Mouse (Mus musculus): ENCODE measurements around the gene Dcun1d5.
"Not testable (repeated sequence)": the region's sequence is repeated elsewhere in the genome, so short reads cannot be mapped to it uniquely, and the experiment has no call there.

Dcun1d5 gene

DNA sequence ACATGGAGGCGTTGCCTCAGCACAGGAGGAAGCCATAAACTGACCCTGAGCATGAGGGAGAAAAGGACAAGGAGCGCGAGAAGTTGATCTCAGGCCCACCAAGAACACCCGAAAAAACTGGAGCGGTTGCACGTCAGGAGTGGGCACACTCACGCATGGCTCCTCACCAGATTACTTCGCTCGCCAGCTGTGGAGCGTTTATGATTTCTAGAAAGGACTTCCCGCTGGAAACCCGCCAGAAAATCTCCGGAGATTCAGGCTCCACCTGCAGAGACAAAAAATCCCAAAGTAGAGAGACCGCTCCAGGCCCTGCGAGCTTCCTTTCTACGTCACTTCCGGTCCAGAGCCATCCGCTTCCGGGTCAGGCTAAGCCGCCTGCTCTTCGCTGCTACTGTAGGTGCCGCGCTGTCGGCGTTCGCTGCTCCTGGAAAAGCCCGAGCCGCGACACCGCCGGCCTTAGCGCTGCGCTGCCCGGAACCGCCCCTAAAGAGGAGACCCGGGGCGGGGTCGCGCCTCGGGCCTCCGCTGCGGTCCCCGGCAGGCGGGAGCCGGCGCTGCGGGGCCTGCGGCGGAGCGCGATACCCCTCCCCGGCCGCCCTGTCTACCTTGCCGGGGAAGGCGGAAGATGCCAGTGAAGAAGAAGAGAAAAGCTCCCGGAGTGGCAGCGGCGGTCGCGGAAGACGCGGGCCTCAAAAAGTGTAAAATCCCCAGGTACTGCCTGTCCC lies at the start of gene Dcun1d5, which contains the start of gene Dync2h1:
Dcun1d5 (plus strand) TSS at position 349 of the 725 bp plus-strand sequence.
Dync2h1 (minus strand) TSS at position 275 of the 725 bp plus-strand sequence.
- peak; percentile 89 for DNase-seq (ENCODE audit: low spot score)

DNA sequence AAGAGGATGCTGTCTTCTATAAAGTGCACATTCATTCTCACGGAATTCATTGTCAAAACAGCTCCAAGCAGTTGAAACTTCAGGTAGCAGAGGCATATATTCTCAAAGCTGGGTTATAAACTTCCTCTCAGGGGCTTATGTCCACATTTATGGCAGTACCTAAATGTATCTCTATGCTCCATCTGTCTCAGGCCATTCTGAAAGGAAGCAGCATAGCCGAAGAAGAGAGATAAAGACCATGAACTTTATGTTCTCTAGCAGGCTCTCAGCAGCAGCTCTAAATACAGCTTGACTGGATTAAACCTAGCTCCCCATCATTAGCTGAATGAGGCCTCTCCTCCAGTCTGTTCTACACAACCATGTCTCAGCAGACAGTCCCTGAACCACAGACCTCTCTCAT lies 29.9 kb upstream of the Dcun1d5 start:
- no peak for DNase-seq (ENCODE audit: low spot score)

DNA sequence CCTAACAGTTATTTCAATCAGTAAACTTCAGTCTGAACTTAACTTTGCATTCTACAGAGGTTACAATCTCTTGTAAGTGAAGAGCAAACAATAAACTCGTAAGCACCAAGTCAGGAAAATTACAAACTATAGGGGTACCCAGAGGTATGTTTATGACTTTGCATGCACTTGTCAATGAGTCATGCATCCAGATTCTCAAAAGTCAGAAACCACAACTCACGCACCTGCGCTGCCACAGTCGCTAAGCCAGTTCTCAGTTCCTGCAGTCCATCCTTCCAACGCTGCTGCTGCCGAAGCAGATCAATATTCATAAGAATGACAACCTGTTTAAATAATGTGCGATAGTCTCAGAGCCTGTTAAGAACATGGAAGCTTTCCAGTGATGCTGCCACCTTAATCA lies 25.7 kb upstream of the Dcun1d5 start:
- no peak for DNase-seq (ENCODE audit: low spot score)

DNA sequence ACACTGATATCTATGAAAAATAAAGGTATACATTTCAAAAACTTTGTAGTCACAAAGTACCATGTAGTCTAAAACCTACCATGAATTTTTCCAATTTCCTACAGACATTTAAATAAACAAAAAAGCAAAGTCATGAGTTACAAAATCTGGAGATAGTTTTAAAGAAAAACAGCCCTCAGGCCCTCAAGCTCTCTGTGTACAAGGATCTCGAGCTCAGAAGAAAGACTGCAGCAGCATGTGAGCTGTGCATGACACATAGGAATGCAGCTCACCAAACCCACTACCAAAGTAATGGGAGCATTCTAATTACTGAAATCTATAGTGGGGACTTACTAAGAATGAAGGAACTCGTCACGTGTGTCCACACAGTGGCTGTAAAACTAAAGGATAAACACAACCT lies 24.6 kb upstream of the Dcun1d5 start:
- no peak for DNase-seq (ENCODE audit: low spot score)

DNA sequence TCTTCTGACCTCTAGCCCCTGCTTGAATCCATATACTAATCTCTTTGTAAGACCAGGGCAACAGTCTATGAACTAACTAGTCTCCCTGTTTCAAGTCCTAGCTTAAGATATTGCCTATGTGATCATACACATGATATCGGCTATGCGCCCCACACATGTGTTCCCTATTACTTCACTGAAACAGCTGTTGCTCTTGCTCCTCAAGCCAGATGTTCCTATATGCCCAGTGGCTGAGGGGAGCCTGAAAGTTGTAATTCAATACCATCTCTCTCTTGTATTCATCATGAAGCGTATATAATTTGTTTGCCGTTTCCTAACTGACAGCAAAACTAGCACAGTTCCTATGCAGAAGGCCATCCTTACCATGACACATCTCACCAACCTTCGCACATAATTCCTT lies 23.6 kb upstream of the Dcun1d5 start:
- DNase-seq (ENCODE audit: low spot score) = no peak

DNA sequence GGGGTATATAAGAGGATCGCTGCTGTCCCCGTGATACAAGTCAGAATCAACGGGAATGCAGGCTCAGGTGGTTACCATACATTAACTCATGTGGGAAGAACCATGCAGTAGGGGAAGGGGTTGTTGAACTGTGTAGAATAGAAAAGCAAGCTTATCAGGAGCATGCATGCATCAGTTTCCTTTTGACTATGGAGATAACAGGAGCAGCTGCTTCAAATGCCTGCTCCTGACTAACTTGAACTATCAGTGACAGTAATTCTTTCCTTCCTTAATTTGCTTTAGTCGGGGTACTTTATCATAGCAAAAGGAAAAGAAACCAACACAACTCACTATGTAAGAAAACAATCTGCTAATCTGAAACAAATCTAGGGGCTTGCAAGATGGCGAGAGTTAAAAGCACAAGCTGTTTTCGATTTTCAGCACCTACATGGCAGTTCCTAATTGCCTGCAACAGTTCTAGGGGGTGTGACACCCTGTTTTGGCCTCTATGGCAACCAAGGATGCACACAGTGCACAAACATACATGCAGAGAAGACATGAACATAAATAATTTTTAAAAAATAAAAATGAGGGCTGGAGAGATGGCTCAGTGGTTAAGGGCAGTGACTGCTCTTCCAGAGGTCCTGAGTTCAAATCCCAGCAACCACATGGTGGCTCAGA lies 16.9 kb upstream of the Dcun1d5 start:
- no peak for DNase-seq (ENCODE audit: low spot score)

DNA sequence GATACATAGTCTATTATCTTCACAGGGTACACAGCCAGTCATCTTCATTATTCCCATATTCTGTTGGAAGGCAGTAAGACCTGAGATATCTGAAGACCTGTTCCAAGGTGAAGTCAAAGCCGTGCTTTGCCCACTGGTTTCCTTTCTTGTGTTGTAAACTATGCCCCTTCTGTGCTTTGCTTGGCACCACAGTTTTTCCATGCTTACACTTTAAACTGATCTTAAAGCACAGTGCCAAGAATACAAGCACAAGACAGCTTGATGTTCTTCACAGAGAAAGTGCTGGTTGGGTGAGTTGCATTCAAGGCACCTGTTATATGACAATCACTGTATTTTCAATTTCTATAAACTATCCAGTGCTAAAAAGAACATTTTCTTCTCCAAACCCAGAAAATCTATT lies 10.6 kb upstream of the Dcun1d5 start:
- DNase-seq (ENCODE audit: low spot score) = no peak

DNA sequence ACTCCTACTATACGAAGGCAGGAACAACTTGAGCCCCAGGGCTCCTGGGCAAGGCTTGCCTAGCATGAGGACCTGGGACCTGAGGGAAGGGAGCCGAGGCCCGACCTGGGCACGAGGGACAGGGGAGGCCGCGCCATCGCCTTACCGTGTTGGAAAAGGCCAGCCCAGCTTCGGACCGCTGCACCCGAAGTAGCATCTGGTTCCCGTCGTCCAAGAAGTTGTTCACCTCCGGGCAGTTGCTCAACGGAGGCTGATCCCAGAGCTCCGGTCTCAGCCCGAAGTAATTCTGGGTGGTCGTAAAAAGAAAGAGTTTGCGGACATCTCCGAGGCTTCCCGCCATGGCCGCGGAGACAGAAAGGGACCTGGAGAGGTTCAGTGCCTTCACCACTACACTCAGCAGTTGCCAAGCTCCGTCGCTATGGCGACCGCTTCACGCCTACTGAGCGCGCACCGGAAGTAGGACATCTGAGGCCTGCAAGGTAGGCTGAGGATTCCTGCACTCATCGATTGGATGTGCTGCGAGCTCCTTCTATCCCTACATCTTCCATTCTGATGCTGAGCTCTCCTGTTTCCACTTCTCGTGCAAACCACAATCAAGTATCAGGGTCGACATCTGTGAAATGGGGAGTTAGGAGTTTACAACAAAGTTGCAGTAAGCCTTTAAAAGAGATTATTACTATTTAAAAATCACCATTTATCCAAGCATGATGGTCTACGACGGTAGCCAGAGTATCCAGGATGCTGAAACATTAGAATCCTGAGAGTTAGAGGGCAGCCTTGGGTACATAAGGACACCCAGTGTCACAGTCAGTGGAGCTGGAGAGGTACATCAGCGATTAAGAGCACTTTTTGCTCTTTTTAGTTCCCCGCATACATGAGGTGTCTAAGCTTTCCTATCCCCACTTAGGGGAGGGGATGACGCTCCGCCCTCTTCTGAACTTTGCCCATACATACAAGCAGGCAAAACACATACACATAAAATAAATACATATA lies 7.4 kb upstream of the Dcun1d5 start:
- peak; percentile 86 for DNase-seq (ENCODE audit: low spot score)

DNA sequence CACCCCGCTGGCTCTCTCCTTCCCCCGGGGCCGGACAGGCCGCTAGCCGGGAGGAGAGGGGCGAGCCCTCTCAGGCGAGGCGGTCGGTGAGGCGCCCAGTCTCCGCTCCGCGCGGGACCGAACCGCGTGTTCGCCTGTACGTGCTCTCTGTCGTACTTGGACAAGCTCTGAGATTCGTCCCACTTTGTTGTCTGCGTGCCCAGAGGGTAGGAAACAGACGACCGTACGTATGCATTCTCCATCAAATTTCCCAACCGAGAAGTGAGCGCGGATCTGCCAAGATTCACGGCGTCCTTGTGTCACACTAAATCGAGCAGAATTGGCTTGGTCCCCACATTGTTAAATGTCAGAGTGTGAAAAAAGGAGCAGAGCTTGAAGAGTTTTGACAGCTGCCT lies 574 bp downstream of the Dcun1d5 start:
- no peak for DNase-seq (ENCODE audit: low spot score)

DNA sequence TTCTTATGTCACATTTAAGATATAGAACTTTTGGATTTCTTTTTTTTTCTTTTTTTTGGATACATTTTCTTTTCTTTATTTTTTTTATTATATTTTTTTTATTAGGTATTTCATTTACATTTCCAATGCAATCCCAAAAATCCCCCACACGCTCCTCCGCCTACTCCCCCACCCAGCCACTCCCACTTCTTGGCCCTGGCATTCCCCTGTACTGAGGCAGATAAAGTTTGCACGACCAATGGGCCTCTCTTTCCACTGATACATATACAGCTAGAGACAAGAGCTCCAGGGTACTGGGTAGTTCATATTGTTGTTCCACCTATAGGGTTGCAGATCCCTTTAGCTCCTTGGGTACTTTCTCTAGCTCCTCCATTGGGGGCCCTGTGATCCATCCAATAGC lies 6.4 kb downstream of the Dcun1d5 start:
- DNase-seq (ENCODE audit: low spot score) = not testable (repeated sequence)

DNA sequence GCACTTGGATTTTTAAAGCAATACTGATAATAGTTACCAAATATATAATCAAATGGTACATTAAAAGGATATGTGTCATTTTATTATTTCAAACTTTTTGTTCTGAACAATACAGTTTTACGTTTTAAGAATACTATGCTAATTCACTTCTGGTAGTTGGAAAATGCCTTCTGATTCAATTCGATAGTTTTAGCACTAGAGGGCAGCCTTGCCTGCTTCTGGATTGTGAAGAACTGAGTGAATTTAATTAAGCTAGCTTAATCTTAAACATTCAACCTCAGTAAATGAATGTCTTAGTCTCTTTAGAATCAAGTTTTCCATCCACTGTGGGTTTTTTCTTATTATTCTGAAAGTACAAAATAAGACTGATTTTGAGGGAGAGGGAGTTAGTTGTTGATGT lies 31.9 kb downstream of the Dcun1d5 start:
- no peak for DNase-seq (ENCODE audit: low spot score)

DNA sequence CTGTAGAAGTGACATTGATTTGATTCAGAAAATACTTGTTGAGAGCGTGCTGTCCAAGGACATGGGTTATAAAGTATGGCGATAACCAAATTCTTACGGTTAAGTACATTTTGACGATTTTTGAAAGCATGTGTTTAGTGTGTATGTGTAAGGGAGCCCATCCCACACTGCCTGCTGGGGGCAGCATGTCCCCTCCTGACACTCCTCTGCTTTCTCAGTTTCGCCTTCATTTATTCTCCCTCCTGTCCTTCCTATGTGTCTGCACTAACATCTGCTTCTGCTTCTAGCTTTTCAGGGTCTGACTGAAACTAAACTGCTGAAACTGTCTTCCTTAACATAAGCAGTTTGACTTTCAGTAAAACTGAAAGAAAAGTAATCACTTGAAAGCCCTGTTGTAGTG lies 36.7 kb downstream of the Dcun1d5 start:
- DNase-seq (ENCODE audit: low spot score) = no peak

DNA sequence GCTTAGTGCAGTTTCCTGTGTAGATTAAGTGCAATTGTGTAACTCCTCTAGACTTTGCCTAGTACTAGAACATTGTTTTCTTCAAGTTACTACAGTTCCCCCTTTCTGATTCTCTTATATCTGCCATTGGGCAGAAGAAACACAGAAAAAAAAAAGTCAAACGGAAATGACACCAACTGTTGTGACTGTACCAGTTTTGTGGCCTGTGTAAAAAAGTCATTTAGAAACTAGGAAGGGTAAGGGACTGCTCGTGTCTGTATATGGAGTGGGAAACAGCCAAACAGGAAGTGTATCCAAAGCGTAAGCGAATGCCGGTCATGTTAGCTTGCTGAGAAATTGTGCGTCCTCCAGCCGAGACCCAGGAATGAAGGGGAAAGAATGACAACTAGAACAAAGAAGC lies 37.1 kb downstream of the Dcun1d5 start:
- no peak for DNase-seq (ENCODE audit: low spot score)

DNA sequence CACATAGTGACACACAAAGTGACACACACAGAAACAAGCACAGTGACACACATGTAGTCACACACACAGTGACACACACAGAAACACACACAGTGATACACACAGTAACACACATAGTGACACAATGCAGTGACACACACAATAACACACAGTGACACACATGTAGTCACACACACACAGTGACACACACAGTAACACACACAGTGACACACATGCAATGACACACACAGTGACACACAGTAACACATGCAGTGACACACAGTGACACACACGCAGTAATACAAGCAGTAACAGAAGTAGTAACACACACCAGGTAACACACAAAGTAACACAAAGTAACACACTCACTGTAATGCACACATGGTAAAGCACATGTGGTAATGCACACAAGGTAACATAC lies 54.3 kb downstream of the Dcun1d5 start:
- no peak for DNase-seq (ENCODE audit: low spot score)

DNA sequence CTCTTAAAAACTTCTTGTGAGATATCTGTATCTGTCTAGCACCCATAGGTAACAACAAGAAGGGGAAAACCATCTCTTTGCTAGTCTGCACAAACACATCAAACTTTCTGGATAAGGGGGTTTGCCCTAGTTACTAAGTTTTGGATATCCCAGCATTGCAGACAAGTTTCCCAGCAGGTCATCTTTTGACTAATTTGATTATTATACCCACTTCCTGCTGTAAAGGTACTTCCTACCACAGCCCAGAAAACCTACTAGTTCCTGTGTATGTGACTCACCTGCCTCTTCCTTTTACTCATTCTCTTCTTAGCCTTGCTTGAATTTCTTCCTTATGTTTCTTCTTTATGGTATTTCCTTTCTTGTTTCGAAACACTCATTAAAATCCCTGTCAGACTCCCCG lies 55.6 kb downstream of the Dcun1d5 start:
- no peak for DNase-seq (ENCODE audit: low spot score)

DNA sequence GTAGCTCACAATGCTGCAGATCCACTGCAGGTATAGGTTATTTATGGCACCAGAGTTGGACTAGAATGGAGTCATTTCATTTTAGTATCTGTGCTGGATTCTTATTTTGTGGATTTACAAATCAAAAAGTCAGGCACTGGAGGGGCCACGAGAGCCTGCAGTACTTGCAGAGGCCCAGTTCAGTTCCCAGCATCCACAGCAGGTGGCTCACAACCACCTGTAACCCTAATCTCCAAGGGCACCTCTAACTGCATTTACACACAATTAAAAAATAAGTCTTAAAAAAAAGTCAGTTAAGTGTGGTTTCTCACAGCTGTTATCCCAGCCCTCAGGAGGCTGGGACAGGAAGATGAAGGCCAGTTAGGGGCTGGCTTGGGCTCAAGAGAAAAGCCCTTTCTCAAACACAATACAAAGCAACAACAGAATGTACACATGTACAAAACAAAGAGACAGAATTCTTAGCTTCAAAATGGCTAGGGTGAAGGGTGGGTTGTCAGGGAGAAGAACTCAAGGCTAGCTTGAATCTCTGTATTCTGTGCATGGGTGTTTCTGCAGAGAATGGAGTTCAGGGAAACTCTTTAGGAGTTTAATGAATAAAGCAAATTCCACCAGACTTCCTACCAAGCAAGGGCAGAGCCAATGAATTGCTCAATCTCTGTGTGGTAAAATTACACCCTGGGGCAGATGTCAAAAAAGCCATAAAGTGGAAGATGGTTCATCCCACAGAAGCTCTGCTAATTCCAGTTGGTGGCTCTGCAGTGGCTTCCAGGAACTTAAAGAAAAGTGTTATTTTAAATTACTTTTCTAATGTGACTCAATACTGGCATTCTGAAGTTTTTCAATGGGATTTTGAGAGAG lies 68.7 kb downstream of the Dcun1d5 start:
- no peak for DNase-seq (ENCODE audit: low spot score)
